Mouse (Mus musculus) spleen, adult 2 months (tissue): ENCODE results near the gene Hira. TPM values are rescaled to one million over a fixed set of nuclear protein-coding genes. Genes with fewer than 3 reads are reported as not detected.

ENCODE experiments used
- DNase-seq, 2 experiments: peaks; one replicate each; pipeline versions ENCODE4 v3.0.0 to v3.0.0-alpha.2; 2012 to 2021; ENCODE audit warnings: low spot score in 2 of 2, low read depth in 1 of 2
- H3K27ac ChIP-seq: fragments of 200-500 bp; 2 replicates; pipeline ENCODE4 v1.5.1; 2012; ENCODE audit warnings: low read length, inconsistent platforms; ENCODE audit not compliant: insufficient read depth
- H3K27me3 ChIP-seq: fragments of 200-500 bp; 2 replicates; pipeline ENCODE4 v1.6.1; 2012; ENCODE audit warnings: mild to moderate bottlenecking, moderate library complexity, low read length, inconsistent platforms; ENCODE audit not compliant: control insufficient read depth, insufficient read depth
- H3K36me3 ChIP-seq: fragments of 200-500 bp; 2 replicates; pipeline ENCODE4 v1.6.1; 2012; ENCODE audit warnings: mild to moderate bottlenecking, low read length, inconsistent platforms; ENCODE audit not compliant: control insufficient read depth, insufficient read depth
- H3K4me1 ChIP-seq: fragments of 200-500 bp; 2 replicates; pipeline ENCODE4 v1.6.1; 2011; ENCODE audit warnings: inconsistent platforms; ENCODE audit not compliant: control insufficient read depth, insufficient read depth, insufficient read length
- H3K4me3 ChIP-seq: fragments of 200-500 bp; 2 replicates; pipeline ENCODE4 v1.5.1; 2011; ENCODE audit warnings: mild to moderate bottlenecking, inconsistent platforms; ENCODE audit not compliant: insufficient read depth, insufficient read length; ENCODE audit errors: extremely low read depth
- CTCF ChIP-seq: fragments of 200-500 bp; IDR thresholded peaks from 2 replicates; pipeline ENCODE4 v1.5.1; 2011; ENCODE audit warnings: mild to moderate bottlenecking, inconsistent platforms; ENCODE audit not compliant: insufficient read depth, insufficient read length, insufficient replicate concordance; ENCODE audit errors: extremely low read depth
- POLR2A ChIP-seq: fragments of 200-500 bp; IDR thresholded peaks from 2 replicates; pipeline ENCODE4 v1.6.1; 2011; ENCODE audit warnings: low read depth, low read length, inconsistent platforms
- WGBS: fragments of 180-500 bp; shearing (Covaris S2); methylation state at CpG from one replicate; pipeline ENCODE4 v1.1.7; 2018; 5-methylcytosine and 5-hydroxymethylcytosine counted together
- polyA plus RNA-seq: library from polyadenylated mRNA; depleted of rRNA; stranded (reverse); fragments of >200 nt; gene quantifications from 2 replicates; pipeline ENCODE4 v1.2.3, GENCODE M21; 2012

Gene Hira
- polyA plus RNA-seq, 1 experiment, result 50.0 TPM

DNA sequence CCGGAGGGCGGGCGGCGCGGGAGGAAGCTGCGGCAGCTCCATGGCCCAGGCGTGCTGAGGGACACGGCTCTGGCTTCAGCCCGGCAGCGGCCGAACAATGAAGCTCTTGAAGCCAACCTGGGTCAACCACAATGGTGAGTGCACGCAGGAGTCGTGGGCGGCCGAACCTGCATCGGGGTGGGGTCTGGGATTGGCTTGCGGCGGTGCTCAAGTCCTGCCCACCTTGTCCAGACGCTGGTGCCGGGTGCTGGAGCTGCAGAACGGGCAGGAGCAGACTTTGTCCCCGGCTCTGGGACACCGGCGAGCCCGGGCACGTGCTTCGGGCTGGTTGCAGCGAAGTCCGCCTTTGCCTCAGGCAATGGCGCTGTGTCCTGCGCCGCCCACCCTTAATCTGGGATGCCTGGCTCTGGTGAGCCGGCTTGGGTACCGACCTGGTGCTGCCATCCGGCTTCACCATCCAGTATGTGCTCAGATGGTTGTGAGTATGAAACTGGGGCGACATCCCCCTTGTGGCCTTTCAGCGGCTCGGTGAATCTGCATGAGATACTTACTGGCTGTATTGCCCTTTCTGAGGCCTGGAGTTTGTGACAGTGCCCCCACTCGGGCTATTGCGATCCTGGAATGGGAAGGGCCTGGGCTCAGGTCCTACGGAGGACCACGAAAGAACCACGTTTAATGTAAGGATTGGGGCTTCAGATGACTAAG, 701 bp downstream of the Hira start:
- WGBS, result under 1% methylated on average over 39 of the region's 43 CpGs
- peak overlapping the region; percentile 100 for H3K4me3 ChIP-seq
- H3K27me3 ChIP-seq, result no peaks in the 10 kb centered on the region
- H3K36me3 ChIP-seq, result peaks cover 10% of the 10 kb centered on the region
- no peak for TF ChIP-seq CTCF
- TF ChIP-seq POLR2A, result no peak
- H3K27ac ChIP-seq, result peak overlapping the region; percentile 98
- peak; percentile 34 to 45 for DNase-seq
- H3K4me1 ChIP-seq, result peaks cover 3% of the 10 kb centered on the region; the same call in 1 of the 2 replicates

DNA sequence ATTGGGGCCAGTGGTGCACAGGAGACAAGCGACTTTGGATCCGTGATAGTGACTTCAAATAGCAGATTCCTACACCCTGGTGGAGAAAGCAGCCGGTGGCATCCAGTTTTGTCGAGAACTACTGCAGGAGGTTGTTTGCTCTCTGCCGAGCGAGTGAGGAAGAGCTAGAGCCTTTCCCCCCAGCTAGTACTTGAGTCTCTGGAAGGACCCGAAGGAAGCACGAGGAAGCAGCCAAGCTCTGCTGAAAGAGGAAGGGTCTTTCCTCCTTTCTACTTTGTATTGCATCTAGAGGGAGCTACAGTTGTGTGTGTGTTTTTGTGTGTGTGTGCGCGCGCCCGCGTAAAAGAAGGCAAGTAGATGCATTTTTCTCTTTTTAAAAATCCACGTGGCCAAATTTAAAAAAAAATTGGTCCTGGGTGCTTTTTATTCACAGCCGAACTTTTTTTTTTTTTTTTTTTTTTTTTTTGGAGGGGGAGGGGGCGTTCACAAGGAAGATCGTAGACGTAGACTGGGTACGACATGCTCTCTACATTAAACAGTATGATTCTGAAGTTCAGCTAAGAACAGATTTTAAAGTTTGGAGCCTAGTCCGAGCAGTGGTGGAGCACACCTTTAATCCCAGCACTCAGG, 1.4 kb downstream of the Hira start:
- H3K4me1 ChIP-seq, result peaks cover 3% of the 10 kb centered on the region; the same call in 1 of the 2 replicates
- H3K27me3 ChIP-seq, result no peaks in the 10 kb centered on the region
- 12% methylated on average over 20 of the region's 20 CpGs for WGBS
- H3K27ac ChIP-seq, result peak overlapping the region; percentile 98
- DNase-seq, result no peak
- peaks cover 4% of the 10 kb centered on the region; the same call in 1 of the 2 replicates for H3K36me3 ChIP-seq
- H3K4me3 ChIP-seq, result peak overlapping the region; percentile 100
- no peak for TF ChIP-seq POLR2A
- no peak for TF ChIP-seq CTCF

DNA sequence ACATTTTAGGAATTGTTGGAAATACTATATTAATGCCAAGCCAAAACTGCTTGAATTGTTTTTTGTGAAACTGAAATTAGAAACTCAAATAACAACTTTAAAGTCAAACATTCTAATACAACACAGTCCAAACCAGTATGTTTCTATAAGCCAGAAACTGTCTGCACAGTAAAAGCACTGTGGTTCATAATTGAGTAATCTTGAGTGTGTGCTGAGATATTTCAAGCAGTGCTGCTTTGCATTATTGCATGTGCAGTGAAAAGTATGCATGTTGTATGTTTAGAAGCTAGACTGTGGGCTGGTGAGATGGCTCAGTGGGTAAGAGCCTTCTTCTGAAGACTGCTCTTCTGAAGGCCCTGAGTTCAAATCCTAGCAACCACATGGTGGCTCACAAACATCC, 7.2 kb downstream of the Hira start:
- no peak overlapping the region for H3K27ac ChIP-seq
- no peaks in the 10 kb centered on the region for H3K4me1 ChIP-seq
- no peak overlapping the region for H3K4me3 ChIP-seq
- DNase-seq, result no peak
- no peaks in the 10 kb centered on the region for H3K27me3 ChIP-seq
- TF ChIP-seq POLR2A (no peak), CTCF (no peak)
- H3K36me3 ChIP-seq, result no peaks in the 10 kb centered on the region; the same call in 1 of the 2 replicates

DNA sequence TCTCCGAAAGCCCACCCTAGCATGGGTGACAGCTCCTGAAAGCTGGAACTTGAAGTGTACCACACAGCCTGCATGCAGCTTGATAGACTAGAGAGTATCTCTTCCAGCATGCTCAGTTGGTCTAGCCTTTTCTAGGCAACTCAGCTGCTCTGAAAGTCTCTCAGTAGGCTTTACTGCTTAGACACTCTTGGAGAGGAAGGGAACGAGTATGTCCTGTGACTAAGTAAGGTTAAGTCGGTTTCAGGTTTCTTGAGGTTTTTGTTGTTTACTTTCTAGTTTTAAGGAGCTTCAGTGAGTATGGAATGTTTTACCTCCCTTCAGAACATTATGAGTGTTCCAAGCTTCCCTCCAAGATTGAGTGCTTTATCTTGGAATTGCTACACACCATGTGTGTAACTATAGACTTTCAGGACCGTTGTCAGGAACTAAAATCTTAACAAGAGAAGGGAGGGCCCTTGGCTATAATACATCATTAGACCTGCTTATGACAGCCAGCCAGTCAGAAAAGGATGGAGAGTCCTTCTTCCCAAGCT, 17.1 kb downstream of the Hira start:
- Histone ChIP-seq H3K4me1 (no peaks in the 10 kb centered on the region), H3K4me3 (no peak overlapping the region), H3K27me3 (no peaks in the 10 kb centered on the region), H3K36me3 (peaks cover 20% of the 10 kb centered on the region), H3K27ac (no peak overlapping the region)
- no peak for DNase-seq
- 92% methylated on average over 4 of the region's 4 CpGs for WGBS
- no peak for TF ChIP-seq CTCF
- TF ChIP-seq POLR2A, result no peak

DNA sequence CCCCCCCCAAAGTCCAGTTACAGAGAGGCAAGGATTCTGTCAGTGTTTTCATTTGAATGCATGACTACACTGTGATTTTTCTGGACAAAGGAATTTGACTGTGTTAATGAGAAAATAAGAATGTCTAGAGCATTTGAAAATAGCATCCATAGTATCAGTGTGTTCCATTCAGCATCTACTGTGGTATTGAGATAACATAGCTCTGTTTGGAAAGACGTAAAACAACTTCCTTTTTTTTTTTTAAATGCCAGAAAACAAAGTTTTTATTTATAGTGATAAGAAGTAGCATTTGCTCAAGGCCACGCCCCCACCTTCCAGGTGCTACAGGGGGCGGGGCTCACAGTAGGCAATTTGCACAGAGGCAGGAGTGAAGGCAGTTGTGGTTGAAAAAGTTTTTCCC, 18.4 kb downstream of the Hira start:
- no peak for DNase-seq
- Histone ChIP-seq H3K27me3 (no peaks in the 10 kb centered on the region), H3K27ac (no peak overlapping the region), H3K4me3 (no peak overlapping the region), H3K4me1 (no peaks in the 10 kb centered on the region), H3K36me3 (peaks cover 25% of the 10 kb centered on the region)
- TF ChIP-seq POLR2A (no peak), CTCF (no peak)
- 75% methylated on average over 3 of the region's 3 CpGs for WGBS

DNA sequence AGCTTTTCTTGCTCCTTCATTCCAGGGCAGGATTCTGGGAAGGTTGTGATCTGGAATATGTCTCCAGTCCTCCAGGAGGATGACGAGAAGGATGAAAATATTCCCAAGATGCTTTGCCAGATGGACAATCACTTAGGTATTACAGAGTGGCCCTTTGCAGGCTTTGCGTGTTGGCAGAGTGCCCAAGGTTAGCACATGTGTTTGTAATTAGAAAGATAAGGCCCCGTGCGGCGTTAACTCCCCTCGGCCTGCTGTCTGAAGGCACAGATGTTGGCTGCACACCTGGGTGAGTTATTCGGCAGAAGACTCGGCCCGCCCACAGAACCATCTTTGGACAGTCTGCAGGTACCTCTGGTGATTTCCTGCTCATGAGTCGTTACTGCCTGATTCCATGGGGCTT, 19.6 kb downstream of the Hira start:
- no peaks in the 10 kb centered on the region for H3K4me1 ChIP-seq
- no peak overlapping the region for H3K4me3 ChIP-seq
- H3K36me3 ChIP-seq, result peaks cover 31% of the 10 kb centered on the region
- WGBS, result 80% methylated on average over 10 of the region's 10 CpGs
- H3K27me3 ChIP-seq, result no peaks in the 10 kb centered on the region
- no peak for DNase-seq
- H3K27ac ChIP-seq, result no peak overlapping the region
- no peak for TF ChIP-seq POLR2A

DNA sequence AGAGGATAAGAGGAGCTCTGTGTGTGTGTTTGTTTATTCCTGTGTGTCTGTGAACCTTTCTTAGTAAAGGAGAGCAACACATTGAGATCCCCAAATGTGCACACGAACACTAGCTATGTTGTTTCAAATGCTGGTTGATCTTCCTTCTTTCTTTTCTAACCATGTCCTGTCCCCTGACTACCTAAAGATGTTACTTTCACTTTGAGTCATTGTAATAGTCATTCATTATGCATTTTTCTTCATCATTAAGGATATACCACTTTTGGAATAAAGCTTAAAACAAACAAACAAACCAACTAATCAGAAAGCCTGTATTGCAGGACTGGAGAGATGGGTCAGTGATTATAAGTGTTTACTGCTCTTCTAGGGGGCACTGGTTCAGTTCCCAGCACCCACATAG, 28.8 kb downstream of the Hira start:
- peaks cover 11% of the 10 kb centered on the region for H3K36me3 ChIP-seq
- no peaks in the 10 kb centered on the region for H3K27me3 ChIP-seq
- no peak overlapping the region for H3K4me3 ChIP-seq
- no peak overlapping the region for H3K27ac ChIP-seq
- H3K4me1 ChIP-seq, result no peaks in the 10 kb centered on the region
- no peak for DNase-seq
- TF ChIP-seq POLR2A (no peak), CTCF (no peak)
- WGBS, result 82% methylated on average over 1 of the region's 1 CpGs
